Mouse (Mus musculus) MEL (cell line): Measurements from ENCODE around the gene Top2a. TPM values are rescaled to one million over a fixed set of nuclear protein-coding genes. Genes with fewer than 3 reads are reported as not detected.
"Not testable (repeated sequence)": the region's sequence is repeated elsewhere in the genome, so short reads cannot be mapped to it uniquely, and the experiment has no call there.

Source experiments
- DNase-seq: peaks from one replicate; pipeline ENCODE4 v3.0.0; 2011; ENCODE audit warnings: low read depth, low spot score
- H3K27ac ChIP-seq: 2 replicates; pipeline ENCODE4 v1.5.1; 2012; ENCODE audit warnings: low read depth, mild to moderate bottlenecking, control low read depth, low read length, moderate library complexity; ENCODE audit not compliant: control insufficient read depth
- H3K27me3 ChIP-seq, 2 experiments: fragments of 150-350 bp in 1 of 2; sonication (generic) in 1 of 2; 2 replicates each; pipeline ENCODE4 v1.6.1; 2012; ENCODE audit warnings: low read length in 2 of 2, mild to moderate bottlenecking in 2 of 2, improper control_type of control experiment in 1 of 2, moderate library complexity in 1 of 2; ENCODE audit not compliant: insufficient read depth in 2 of 2, control insufficient read depth in 1 of 2
- H3K36me3 ChIP-seq, 2 experiments: 2 replicates each; pipeline ENCODE4 v1.6.1; 2012 to 2014; ENCODE audit warnings: low read length in 2 of 2, improper control_type of control experiment in 1 of 2, inconsistent platforms in 1 of 2, mild to moderate bottlenecking in 1 of 2; ENCODE audit not compliant: insufficient read depth in 2 of 2, control insufficient read depth in 1 of 2
- H3K4me1 ChIP-seq, 2 experiments: fragments of 150-350 bp in 1 of 2; sonication (generic) in 1 of 2; 2 replicates each; pipeline ENCODE4 v1.6.1; 2012; ENCODE audit warnings: low read length in 2 of 2, improper control_type of control experiment in 1 of 2, mild to moderate bottlenecking in 1 of 2; ENCODE audit not compliant: insufficient read depth in 2 of 2, control insufficient read depth in 1 of 2
- H3K4me3 ChIP-seq, 2 experiments: fragments of 150-350 bp in 1 of 2; sonication (generic) in 1 of 2; 2 replicates each; pipeline ENCODE4 v1.5.1; 2012; ENCODE audit warnings: low read depth in 2 of 2, low read length in 2 of 2, mild to moderate bottlenecking in 2 of 2, moderate library complexity in 2 of 2, control low read depth in 1 of 2, improper control_type of control experiment in 1 of 2; ENCODE audit not compliant: control insufficient read depth in 1 of 2, insufficient read depth in 1 of 2
- H3K79me2 ChIP-seq: 2 replicates; pipeline ENCODE4 v1.6.1; 2012; ENCODE audit warnings: mild to moderate bottlenecking, low read length, moderate library complexity; ENCODE audit not compliant: control insufficient read depth, poor library complexity, insufficient read depth
- H3K9ac ChIP-seq: 2 replicates; pipeline ENCODE4 v1.6.1; 2012; ENCODE audit warnings: low read depth, mild to moderate bottlenecking, control low read depth, low read length, moderate library complexity; ENCODE audit not compliant: control insufficient read depth, poor library complexity, severe bottlenecking
- H3K9me3 ChIP-seq: fragments of 150-350 bp; sonication (generic); replicated peaks from 2 replicates; pipeline ENCODE4 v1.6.1; 2012; ENCODE audit warnings: mild to moderate bottlenecking, low read length, improper control_type of control experiment, moderate library complexity; ENCODE audit not compliant: insufficient read depth
- CHD2 ChIP-seq: IDR thresholded peaks from 2 replicates; pipeline ENCODE4 v1.6.1; 2011; ENCODE audit warnings: low read length, improper control_type of control experiment
- E2F4 ChIP-seq: IDR thresholded peaks from 2 replicates; pipeline ENCODE4 v1.6.1; 2011; ENCODE audit warnings: low read depth, low read length, improper control_type of control experiment, borderline replicate concordance
- GATA1 ChIP-seq: IDR thresholded peaks from 2 replicates; pipeline ENCODE4 v1.6.1; 2011; ENCODE audit warnings: low read depth, low read length, improper control_type of control experiment
- JUND ChIP-seq: IDR thresholded peaks from 2 replicates; pipeline ENCODE4 v1.6.1; 2011; ENCODE audit warnings: low read depth, mild to moderate bottlenecking, improper control_type of control experiment, low read length
- KAT2A ChIP-seq: conservative IDR thresholded peaks from 2 replicates; pipeline ENCODE4 v1.6.1; 2012; ENCODE audit warnings: low read depth, low read length, improper control_type of control experiment, inconsistent platforms
- MAFK ChIP-seq: IDR thresholded peaks from 2 replicates; pipeline ENCODE4 v1.6.1; 2011; ENCODE audit warnings: low read depth, mild to moderate bottlenecking, low read length, improper control_type of control experiment, borderline replicate concordance
- MAZ ChIP-seq: IDR thresholded peaks from 2 replicates; pipeline ENCODE4 v1.6.1; 2012; ENCODE audit warnings: low read depth, mild to moderate bottlenecking, inconsistent platforms, low read length, improper control_type of control experiment
- POLR2AphosphoS2 ChIP-seq: IDR thresholded peaks from 2 replicates; pipeline ENCODE4 v1.6.1; 2011; ENCODE audit warnings: low read length, improper control_type of control experiment
- POLR2AphosphoS5 ChIP-seq: IDR thresholded peaks from 2 replicates; pipeline ENCODE4 v1.6.1; 2012; ENCODE audit warnings: low read depth, borderline replicate concordance, mild to moderate bottlenecking, inconsistent platforms, low read length, moderate library complexity, mixed read lengths
- RAD21 ChIP-seq: IDR thresholded peaks from 2 replicates; pipeline ENCODE4 v1.6.1; 2011; ENCODE audit warnings: mild to moderate bottlenecking, low read depth, low read length, improper control_type of control experiment
- SIN3A ChIP-seq: IDR thresholded peaks from 2 replicates; pipeline ENCODE4 v1.6.1; 2012; ENCODE audit warnings: low read length, improper control_type of control experiment, inconsistent platforms
- TAL1 ChIP-seq: IDR thresholded peaks from 2 replicates; pipeline ENCODE4 v1.6.1; 2012; ENCODE audit warnings: mild to moderate bottlenecking, inconsistent platforms, low read length, moderate library complexity, mixed read lengths
- TBP ChIP-seq: IDR thresholded peaks from 2 replicates; pipeline ENCODE4 v1.8.0; 2011; ENCODE audit warnings: low read depth, low read length, improper control_type of control experiment
- USF1 ChIP-seq: IDR thresholded peaks from 2 replicates; pipeline ENCODE4 v1.6.1; 2014; ENCODE audit warnings: low read depth, mild to moderate bottlenecking, inconsistent platforms, low read length, improper control_type of control experiment, moderate library complexity
- USF2 ChIP-seq, 2 experiments: IDR thresholded peaks; 2 replicates each; pipeline ENCODE4 v1.6.1; 2011 to 2012; ENCODE audit warnings: improper control_type of control experiment in 2 of 2, low read length in 2 of 2, borderline replicate concordance in 1 of 2, inconsistent platforms in 1 of 2, low read depth in 1 of 2, mild to moderate bottlenecking in 1 of 2; ENCODE audit not compliant: insufficient read depth in 1 of 2
- ZC3H11A ChIP-seq: IDR thresholded peaks from 2 replicates; pipeline ENCODE4 v1.6.1; 2012; ENCODE audit warnings: low read depth, mild to moderate bottlenecking, inconsistent platforms, low read length, improper control_type of control experiment
- ZNF384 ChIP-seq: IDR thresholded peaks from 2 replicates; pipeline ENCODE4 v1.6.1; 2012; ENCODE audit warnings: low read depth, mild to moderate bottlenecking, inconsistent platforms, low read length, improper control_type of control experiment
- polyA plus RNA-seq, 2 experiments: library from polyadenylated mRNA; stranded (reverse) in 1 of 2; unstranded in 1 of 2; fragments of >175 nt in 1 of 2; fragments of >200 nt in 1 of 2; gene quantifications; 2 replicates each; pipeline versions ENCODE4 v1.2.1 to v1.2.4; 2012; ENCODE audit warnings: low replicate concordance in 2 of 2, low read depth in 1 of 2; ENCODE audit not compliant: insufficient read length in 2 of 2, insufficient read depth in 1 of 2, missing spikeins in 1 of 2
- total RNA-seq: library from RNA; depleted of rRNA; stranded (reverse); fragments of 300-350 nt; gene quantifications from 2 replicates; pipeline ENCODE4 v1.2.3, GENCODE M21; 2012

Top2a gene
- total and polyA plus RNA-seq, 3 experiments, result 395 to 643 (median 443) TPM

GRCm38 (mm10) chr11:98990866-98991265, 33.1 kb downstream of the Top2a start:
- Histone ChIP-seq H3K9me3 (no peaks in the 10 kb centered on the region), H3K9ac (no peak overlapping the region), H3K79me2 (no peaks in the 10 kb centered on the region), H3K36me3 (peaks cover 0 to 43% of the 10 kb centered on the region in 2 experiments), H3K4me1 (no peaks in the 10 kb centered on the region), H3K27me3 (no peaks in the 10 kb centered on the region), H3K27ac (no peak overlapping the region), H3K4me3 (no peak overlapping the region)
- DNase-seq, result no peak
- TF ChIP-seq POLR2AphosphoS2 (peak; percentile 39; the same call in 1 of the 2 replicates), KAT2A (no peak)

GRCm38 (mm10) chr11:98988260-98988659, 35.7 kb downstream of the Top2a start:
- H3K27ac ChIP-seq, H3K27me3 ChIP-seq, DNase-seq, H3K9me3 ChIP-seq, H3K4me3 ChIP-seq, H3K79me2 ChIP-seq, H3K4me1 ChIP-seq, H3K9ac ChIP-seq: not testable (repeated sequence)
- peak; percentile 83 for TF ChIP-seq TBP
- H3K36me3 ChIP-seq, result peaks cover 0 to 20% of the 10 kb centered on the region in 2 experiments; a peak in 3 of 4 replicates

- no peaks in the 10 kb centered on the region for H3K27me3 ChIP-seq
- no peaks in the 10 kb centered on the region for H3K4me1 ChIP-seq
- H3K79me2 ChIP-seq, result no peaks in the 10 kb centered on the region
- no peak for TF ChIP-seq CHD2
- no peak for TF ChIP-seq ZC3H11A
- TF ChIP-seq TAL1, result no peak
- no peak for TF ChIP-seq GATA1
- TF ChIP-seq POLR2AphosphoS2, result no peak
- no peak for TF ChIP-seq E2F4
- TF ChIP-seq MAZ, result no peak
- no peak for TF ChIP-seq TBP
- TF ChIP-seq ZNF384, result no peak
- no peak for TF ChIP-seq RAD21
- TF ChIP-seq POLR2AphosphoS5, result no peak
- TF ChIP-seq USF2 (IDR thresholded peaks at IDR 0.05; ENCODE audit: borderline replicate concordance in 1 of 2, insufficient read depth in 1 of 2, low read depth in 1 of 2, low read length in 2 of 2), result no peak
- TF ChIP-seq SIN3A, result no peak
- no peak for TF ChIP-seq USF1
- TF ChIP-seq JUND, result no peak
- TF ChIP-seq MAFK, result no peak
- H3K9me3 ChIP-seq, result no peaks in the 10 kb centered on the region
- H3K9ac ChIP-seq, result no peak overlapping the region
- peaks cover 0 to 7% of the 10 kb centered on the region in 2 experiments; a peak in 2 of 4 replicates for H3K36me3 ChIP-seq
- DNase-seq, result no peak
- H3K4me3 ChIP-seq, result no peak overlapping the region
- no peak overlapping the region for H3K27ac ChIP-seq
These were observed 38.4 kb downstream of the Top2a start for GRCm38 (mm10) chr11:98985542-98985941.
